Mouse (Mus musculus): Measurements from ENCODE around the gene Ghrhr. TPM values are rescaled to one million over a fixed set of nuclear protein-coding genes. Genes with fewer than 3 reads are reported as not detected.

Ghrhr gene
- polyA plus RNA-seq, 1 experiment from 2014 or later: not detected

DNA sequence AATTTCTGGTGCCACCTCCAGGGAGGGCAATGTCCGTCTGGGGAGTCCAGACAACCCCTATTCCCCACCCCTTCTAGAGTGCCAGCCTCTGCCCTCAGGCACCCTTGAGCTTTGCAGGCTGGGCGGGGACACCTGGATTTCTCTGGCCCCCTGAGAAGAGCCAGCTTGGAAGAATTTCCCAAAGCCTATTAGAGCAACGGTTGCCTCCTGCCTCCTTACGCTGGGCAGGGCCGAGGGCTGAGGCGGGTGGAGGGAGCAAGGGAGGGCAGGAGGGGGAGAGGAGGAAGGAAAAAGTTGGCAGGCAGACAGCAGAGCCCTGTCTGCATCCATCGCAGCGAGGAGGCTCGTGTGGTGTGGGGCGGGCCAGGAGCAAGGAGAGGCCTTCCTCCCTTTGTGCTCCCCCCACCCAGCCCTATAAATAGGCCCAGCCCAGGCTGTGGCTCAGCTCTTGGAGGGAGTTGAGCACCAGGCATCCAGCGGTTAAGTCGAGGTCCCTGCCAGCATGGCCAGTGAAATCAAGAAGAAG lies 40.0 kb upstream of the Ghrhr start, which contains the start of gene Aqp1:
Gene Aqp1, plus strand, starts transcription at position 444 of the 526 bp plus-strand sequence.
- Histone ChIP-seq H3K9me3 (ENCODE audit: control insufficient read depth, low read length) (no peaks in the 10 kb centered on the region), H3K36me3 (ENCODE audit: control insufficient read depth, insufficient read depth, low read length) (no peaks in the 10 kb centered on the region), H3K27me3 (ENCODE audit: control insufficient read depth, insufficient read depth, low read length) (no peaks in the 10 kb centered on the region; the same call in 1 of the 2 replicates), H3K4me3 (ENCODE audit: control insufficient read depth in 1 of 2, insufficient read depth in 1 of 2, low read depth in 1 of 2, low read length in 2 of 2) (peak within 1 kb of the TSS; percentile 17 to 19), H3K4me2 (ENCODE audit: low read length) (peak within 1 kb of the TSS; percentile 47), H3K4me1 (ENCODE audit: control insufficient read depth in 2 of 2, insufficient read depth in 2 of 2, low read length in 2 of 2) (peaks cover 32 to 56% of the 10 kb centered on the region in 2 experiments), H3K9ac (ENCODE audit: low read length) (peak within 1 kb of the TSS; percentile 27; the same call in 1 of the 2 replicates), H3K27ac (replicated peaks in 1 of 2; ENCODE audit: control insufficient read depth in 1 of 2, insufficient read depth in 1 of 2, low read depth in 2 of 2, low read length in 2 of 2) (peak within 1 kb of the TSS; percentile 11 to 43; a peak in 3 of 4 replicates)
- ATAC-seq (ENCODE audit: insufficient number of reproducible peaks, insufficient read depth, low FRiP score, low read depth): peak; percentile 84
- WGBS: 5% methylated on average over 12 of the region's 12 CpGs

- no peaks in the 10 kb centered on the region for H3K9me3 ChIP-seq (ENCODE audit: control insufficient read depth, low read length)
- peak overlapping the region; percentile 17 to 19 for H3K4me3 ChIP-seq (ENCODE audit: control insufficient read depth in 1 of 2, insufficient read depth in 1 of 2, low read depth in 1 of 2, low read length in 2 of 2)
- H3K27me3 ChIP-seq (ENCODE audit: control insufficient read depth, insufficient read depth, low read length): no peaks in the 10 kb centered on the region; the same call in 1 of the 2 replicates
- no peaks in the 10 kb centered on the region for H3K36me3 ChIP-seq (ENCODE audit: control insufficient read depth, insufficient read depth, low read length)
- peaks cover 43 to 56% of the 10 kb centered on the region in 2 experiments for H3K4me1 ChIP-seq (ENCODE audit: control insufficient read depth in 2 of 2, insufficient read depth in 2 of 2, low read length in 2 of 2)
- H3K9ac ChIP-seq (ENCODE audit: low read length): peak overlapping the region; percentile 27; the same call in 1 of the 2 replicates
- H3K27ac ChIP-seq (replicated peaks in 1 of 2; ENCODE audit: control insufficient read depth in 1 of 2, insufficient read depth in 1 of 2, low read depth in 2 of 2, low read length in 2 of 2): no peak overlapping the region
- no peak for ATAC-seq (ENCODE audit: insufficient number of reproducible peaks, insufficient read depth, low FRiP score, low read depth)
- H3K4me2 ChIP-seq (ENCODE audit: low read length): peak overlapping the region; percentile 47
- 61% methylated on average over 5 of the region's 5 CpGs for WGBS
Observed at GRCm38 (mm10) chr6:55337242-55337641, 38.9 kb upstream of the Ghrhr start.

DNA sequence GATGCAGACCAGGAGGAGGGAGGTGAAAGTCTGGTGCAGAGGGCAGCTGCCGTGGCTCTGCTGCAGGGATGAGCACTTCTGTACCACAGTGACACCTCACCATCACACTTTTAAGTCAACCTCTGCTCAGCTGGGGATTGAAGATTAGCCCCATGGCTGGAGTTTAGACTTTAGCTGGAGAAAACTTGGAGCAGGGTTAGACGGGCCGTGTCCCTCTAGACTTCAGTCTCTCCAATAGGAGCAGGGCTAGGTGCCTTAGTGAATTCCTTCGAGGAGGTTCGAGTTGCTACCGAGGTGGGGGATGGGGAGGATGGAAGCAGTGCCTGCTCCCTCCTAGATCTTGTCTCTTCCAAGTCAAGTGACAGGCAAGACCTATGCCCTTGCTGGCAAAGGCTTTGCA lies 38.0 kb upstream of the Ghrhr start:
- peak overlapping the region; percentile 13; the same call in 1 of the 2 replicates for H3K9ac ChIP-seq (ENCODE audit: low read length)
- H3K9me3 ChIP-seq (ENCODE audit: control insufficient read depth, low read length): no peaks in the 10 kb centered on the region
- H3K4me1 ChIP-seq (ENCODE audit: control insufficient read depth in 2 of 2, insufficient read depth in 2 of 2, low read length in 2 of 2): peaks cover 48 to 56% of the 10 kb centered on the region in 2 experiments
- peak overlapping the region; percentile 17 to 18; a peak in 3 of 4 replicates for H3K4me3 ChIP-seq (ENCODE audit: control insufficient read depth in 1 of 2, insufficient read depth in 1 of 2, low read depth in 1 of 2, low read length in 2 of 2)
- no peaks in the 10 kb centered on the region; the same call in 1 of the 2 replicates for H3K27me3 ChIP-seq (ENCODE audit: control insufficient read depth, insufficient read depth, low read length)
- no peak for ATAC-seq (ENCODE audit: insufficient number of reproducible peaks, insufficient read depth, low FRiP score, low read depth)
- H3K36me3 ChIP-seq (ENCODE audit: control insufficient read depth, insufficient read depth, low read length): no peaks in the 10 kb centered on the region
- 48% methylated on average over 6 of the region's 6 CpGs for WGBS
- H3K4me2 ChIP-seq (ENCODE audit: low read length): peak overlapping the region; percentile 47
- no peak overlapping the region for H3K27ac ChIP-seq (replicated peaks in 1 of 2; ENCODE audit: control insufficient read depth in 1 of 2, insufficient read depth in 1 of 2, low read depth in 2 of 2, low read length in 2 of 2)

GRCm38 (mm10) chr6:55338934-55339825 lies 36.9 kb upstream of the Ghrhr start:
- no peaks in the 10 kb centered on the region; the same call in 1 of the 2 replicates for H3K27me3 ChIP-seq (ENCODE audit: control insufficient read depth, insufficient read depth, low read length)
- H3K9me3 ChIP-seq (ENCODE audit: control insufficient read depth, low read length): no peaks in the 10 kb centered on the region
- 48% methylated on average over 9 of the region's 9 CpGs for WGBS
- H3K36me3 ChIP-seq (ENCODE audit: control insufficient read depth, insufficient read depth, low read length): no peaks in the 10 kb centered on the region
- 0 out of 2 replicates have a peak overlapping the region, but pooled peaks have one; percentile 5 for H3K9ac ChIP-seq (ENCODE audit: low read length)
- H3K4me3 ChIP-seq (ENCODE audit: control insufficient read depth in 1 of 2, insufficient read depth in 1 of 2, low read depth in 1 of 2, low read length in 2 of 2): no peak overlapping the region
- peak overlapping the region; percentile 47 for H3K4me2 ChIP-seq (ENCODE audit: low read length)
- H3K27ac ChIP-seq (replicated peaks in 1 of 2; ENCODE audit: control insufficient read depth in 1 of 2, insufficient read depth in 1 of 2, low read depth in 2 of 2, low read length in 2 of 2): no peak overlapping the region
- no peak for ATAC-seq (ENCODE audit: insufficient number of reproducible peaks, insufficient read depth, low FRiP score, low read depth)
- peaks cover 50 to 52% of the 10 kb centered on the region in 2 experiments for H3K4me1 ChIP-seq (ENCODE audit: control insufficient read depth in 2 of 2, insufficient read depth in 2 of 2, low read length in 2 of 2)

- H3K36me3 ChIP-seq (ENCODE audit: control insufficient read depth, insufficient read depth, low read length): no peaks in the 10 kb centered on the region
- H3K9me3 ChIP-seq (ENCODE audit: control insufficient read depth, low read length): no peaks in the 10 kb centered on the region
- peaks cover 47% of the 10 kb centered on the region in 2 experiments for H3K4me1 ChIP-seq (ENCODE audit: control insufficient read depth in 2 of 2, insufficient read depth in 2 of 2, low read length in 2 of 2)
- no peak for ATAC-seq (ENCODE audit: insufficient number of reproducible peaks, insufficient read depth, low FRiP score, low read depth)
- H3K9ac ChIP-seq (ENCODE audit: low read length): no peak overlapping the region
- peak overlapping the region in 1 of 2 experiments; percentile 67; a peak in 1 of 4 replicates for H3K27ac ChIP-seq (replicated peaks in 1 of 2; ENCODE audit: control insufficient read depth in 1 of 2, insufficient read depth in 1 of 2, low read depth in 2 of 2, low read length in 2 of 2)
- H3K4me2 ChIP-seq (ENCODE audit: low read length): peak overlapping the region; percentile 23; the same call in 1 of the 2 replicates
- WGBS: 14% methylated on average over 5 of the region's 5 CpGs
- H3K27me3 ChIP-seq (ENCODE audit: control insufficient read depth, insufficient read depth, low read length): no peaks in the 10 kb centered on the region; the same call in 1 of the 2 replicates
- no peak overlapping the region for H3K4me3 ChIP-seq (ENCODE audit: control insufficient read depth in 1 of 2, insufficient read depth in 1 of 2, low read depth in 1 of 2, low read length in 2 of 2)
Observed at GRCm38 (mm10) chr6:55341688-55342087, 34.4 kb upstream of the Ghrhr start.

DNA sequence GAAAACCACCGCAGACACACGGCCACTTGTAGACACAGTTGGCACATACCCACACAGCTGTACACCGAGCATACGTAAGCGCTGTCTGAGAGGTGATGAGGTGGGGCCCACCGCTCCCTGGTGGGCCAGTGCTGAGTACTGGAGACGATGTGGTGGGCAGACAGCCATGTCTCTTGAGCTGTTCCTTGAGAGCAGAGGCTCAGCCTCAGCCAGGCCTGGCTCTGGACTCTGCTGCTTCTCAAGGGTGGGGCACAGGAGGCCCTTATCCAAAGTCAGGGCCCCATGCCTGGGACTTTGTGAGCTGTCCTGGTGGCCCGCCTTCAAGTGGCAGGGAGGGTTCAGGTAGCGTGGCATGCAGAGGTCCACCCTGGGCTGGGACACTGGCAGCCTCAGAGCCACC lies 33.8 kb upstream of the Ghrhr start:
- no peak for ATAC-seq (ENCODE audit: insufficient number of reproducible peaks, insufficient read depth, low FRiP score, low read depth)
- Histone ChIP-seq H3K36me3 (ENCODE audit: control insufficient read depth, insufficient read depth, low read length) (no peaks in the 10 kb centered on the region), H3K4me2 (ENCODE audit: low read length) (no peak overlapping the region), H3K4me1 (ENCODE audit: control insufficient read depth in 2 of 2, insufficient read depth in 2 of 2, low read length in 2 of 2) (peaks cover 40 to 42% of the 10 kb centered on the region in 2 experiments), H3K9ac (ENCODE audit: low read length) (no peak overlapping the region), H3K27me3 (ENCODE audit: control insufficient read depth, insufficient read depth, low read length) (no peaks in the 10 kb centered on the region; the same call in 1 of the 2 replicates), H3K27ac (replicated peaks in 1 of 2; ENCODE audit: control insufficient read depth in 1 of 2, insufficient read depth in 1 of 2, low read depth in 2 of 2, low read length in 2 of 2) (no peak overlapping the region), H3K9me3 (ENCODE audit: control insufficient read depth, low read length) (no peaks in the 10 kb centered on the region), H3K4me3 (ENCODE audit: control insufficient read depth in 1 of 2, insufficient read depth in 1 of 2, low read depth in 1 of 2, low read length in 2 of 2) (no peak overlapping the region)
- WGBS: 62% methylated on average over 9 of the region's 9 CpGs

- Histone ChIP-seq H3K27ac (replicated peaks in 1 of 2; ENCODE audit: control insufficient read depth in 1 of 2, insufficient read depth in 1 of 2, low read depth in 2 of 2, low read length in 2 of 2) (no peak overlapping the region), H3K9me3 (ENCODE audit: control insufficient read depth, low read length) (no peaks in the 10 kb centered on the region), H3K27me3 (ENCODE audit: control insufficient read depth, insufficient read depth, low read length) (no peaks in the 10 kb centered on the region), H3K9ac (ENCODE audit: low read length) (no peak overlapping the region), H3K4me2 (ENCODE audit: low read length) (no peak overlapping the region), H3K4me1 (ENCODE audit: control insufficient read depth in 2 of 2, insufficient read depth in 2 of 2, low read length in 2 of 2) (peaks cover 33 to 34% of the 10 kb centered on the region in 2 experiments), H3K4me3 (ENCODE audit: control insufficient read depth in 1 of 2, insufficient read depth in 1 of 2, low read depth in 1 of 2, low read length in 2 of 2) (no peak overlapping the region), H3K36me3 (ENCODE audit: control insufficient read depth, insufficient read depth, low read length) (no peaks in the 10 kb centered on the region)
- ATAC-seq (ENCODE audit: insufficient number of reproducible peaks, insufficient read depth, low FRiP score, low read depth): no peak
- WGBS: 84% methylated on average over 10 of the region's 10 CpGs
Observed at GRCm38 (mm10) chr6:55343446-55343845, 32.6 kb upstream of the Ghrhr start.
